Mouse (Mus musculus) ES-E14 (cell line): ENCODE results near the gene Yy1. TPM values are rescaled to one million over a fixed set of nuclear protein-coding genes. Genes with fewer than 3 reads are reported as not detected.

Source experiments
- DNase-seq: peaks from one replicate; pipeline ENCODE4 v3.0.0-alpha.2; 2013; ENCODE audit warnings: low read depth, low spot score
- H3K27ac ChIP-seq: 2 replicates; pipeline ENCODE4 v1.5.1; 2012; ENCODE audit warnings: low read depth, mild to moderate bottlenecking, low read length, moderate library complexity, mixed read lengths; ENCODE audit not compliant: poor library complexity, insufficient read depth, severe bottlenecking
- H3K36me3 ChIP-seq: 2 replicates; pipeline ENCODE4 v1.6.1; 2012; ENCODE audit warnings: mild to moderate bottlenecking, low read length, moderate library complexity, mixed read lengths; ENCODE audit not compliant: control insufficient read depth, poor library complexity, insufficient read depth, severe bottlenecking
- H3K4me1 ChIP-seq, 2 experiments: fragments of 150-350 bp in 1 of 2; sonication (generic) in 1 of 2; 2 replicates each; pipeline ENCODE4 v1.6.1; 2012; ENCODE audit warnings: low read length in 2 of 2, mild to moderate bottlenecking in 1 of 2, mixed read lengths in 1 of 2; ENCODE audit not compliant: control insufficient read depth in 2 of 2, insufficient read depth in 2 of 2, poor library complexity in 1 of 2
- H3K4me3 ChIP-seq, 2 experiments: fragments of 150-350 bp in 1 of 2; sonication (generic) in 1 of 2; 2 replicates each; pipeline ENCODE4 v1.5.1; 2012; ENCODE audit warnings: low read length in 2 of 2, low read depth in 1 of 2, mild to moderate bottlenecking in 1 of 2, mixed read lengths in 1 of 2; ENCODE audit not compliant: insufficient read depth in 1 of 2, poor library complexity in 1 of 2, severe bottlenecking in 1 of 2
- H3K9ac ChIP-seq: 2 replicates; pipeline ENCODE4 v1.6.1; 2012; ENCODE audit warnings: low read depth, mild to moderate bottlenecking, low read length, mixed read lengths; ENCODE audit not compliant: poor library complexity, insufficient read depth, severe bottlenecking
- H3K9me3 ChIP-seq: fragments of 150-350 bp; sonication (generic); 2 replicates; pipeline ENCODE4 v1.6.1; 2012; ENCODE audit warnings: low read depth, mild to moderate bottlenecking, low read length; ENCODE audit not compliant: control insufficient read depth, insufficient read depth
- CHD2 ChIP-seq: IDR thresholded peaks from 2 replicates; pipeline ENCODE4 v1.6.1; 2014; ENCODE audit warnings: mild to moderate bottlenecking, low read depth, low read length, inconsistent platforms
- HCFC1 ChIP-seq: IDR thresholded peaks from 2 replicates; pipeline ENCODE4 v1.6.1; 2012; ENCODE audit warnings: low read length, inconsistent platforms, borderline replicate concordance; ENCODE audit not compliant: insufficient read depth
- MAFK ChIP-seq: IDR thresholded peaks from 2 replicates; pipeline ENCODE4 v1.6.1; 2014; ENCODE audit warnings: mild to moderate bottlenecking, low read depth, low read length, inconsistent platforms; ENCODE audit not compliant: insufficient read depth
- ZC3H11A ChIP-seq: IDR thresholded peaks from 2 replicates; pipeline ENCODE4 v1.6.1; 2012; ENCODE audit warnings: low read depth, mild to moderate bottlenecking, inconsistent platforms, low read length, borderline replicate concordance
- ZNF384 ChIP-seq: IDR thresholded peaks from 2 replicates; pipeline ENCODE4 v1.6.1; 2012; ENCODE audit warnings: low read depth, low read length, inconsistent platforms
- in situ Hi-C, 2 experiments: fragments of 600-800 bp; cut with MboI; formaldehyde crosslinking; loops; one replicate each; pipeline ENCODE4 v1.15.1; 2025; ENCODE audit warnings: low sequenced_read_pairs in 2 of 2, inconsistent platforms in 1 of 2; ENCODE audit not compliant: unreplicated experiment in 2 of 2
- total RNA-seq: library from RNA; depleted of rRNA; stranded (reverse); fragments of 300-350 nt; gene quantifications from 2 replicates; pipeline ENCODE4 v1.2.3, GENCODE M21; 2012

Yy1 gene
- total RNA-seq, 1 experiment = 40.5 TPM

DNA sequence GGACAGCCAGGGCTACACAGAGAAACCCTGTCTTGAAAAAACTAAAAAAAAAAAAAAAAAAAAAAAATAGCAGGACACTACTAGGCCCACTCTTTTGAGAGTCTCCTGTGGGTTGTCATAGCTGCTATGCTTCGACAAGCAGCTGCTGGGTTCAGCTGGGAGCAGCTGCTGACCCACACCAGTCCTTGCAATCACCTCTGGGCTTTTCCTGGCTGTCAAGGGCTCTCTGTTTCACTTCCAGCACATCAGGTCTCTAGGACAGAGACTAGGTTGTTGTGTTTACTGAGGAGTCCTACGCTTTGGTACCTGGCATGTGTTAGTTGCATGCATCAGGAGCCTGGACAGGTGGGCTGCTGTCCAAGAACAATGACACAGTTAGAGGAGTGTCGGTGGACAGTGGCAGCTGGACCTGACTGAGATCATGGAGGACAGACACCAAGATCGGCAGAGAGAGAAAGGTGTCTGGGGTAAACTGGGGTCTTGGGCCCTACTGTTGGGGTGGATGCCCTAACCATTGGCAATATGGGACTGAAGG is 56.8 kb downstream of the Yy1 start:
- Histone ChIP-seq H3K9ac (no peak overlapping the region), H3K4me1 (peaks cover 0 to 2% of the 10 kb centered on the region in 2 experiments; a peak in 1 of 4 replicates), H3K4me3 (no peak overlapping the region), H3K9me3 (no peaks in the 10 kb centered on the region), H3K36me3 (no peaks in the 10 kb centered on the region), H3K27ac (no peak overlapping the region)
- in situ Hi-C loops = no loop called here
- TF ChIP-seq HCFC1 = no peak
- no peak for TF ChIP-seq ZC3H11A
- TF ChIP-seq MAFK = no peak
- no peak for TF ChIP-seq CHD2
- no peak for TF ChIP-seq ZNF384
- no peak for DNase-seq

GRCm38 (mm10) chr12:108850129-108850528 is 57.4 kb downstream of the Yy1 start:
- Histone ChIP-seq H3K4me3 (no peak overlapping the region), H3K36me3 (no peaks in the 10 kb centered on the region), H3K4me1 (peaks cover 0 to 2% of the 10 kb centered on the region in 2 experiments; a peak in 1 of 4 replicates), H3K9ac (no peak overlapping the region), H3K9me3 (no peaks in the 10 kb centered on the region), H3K27ac (no peak overlapping the region)
- in situ Hi-C loops = no loop called here
- TF ChIP-seq ZC3H11A (no peak), HCFC1 (no peak), ZNF384 (no peak), CHD2 (no peak), MAFK (no peak)
- no peak for DNase-seq

DNA sequence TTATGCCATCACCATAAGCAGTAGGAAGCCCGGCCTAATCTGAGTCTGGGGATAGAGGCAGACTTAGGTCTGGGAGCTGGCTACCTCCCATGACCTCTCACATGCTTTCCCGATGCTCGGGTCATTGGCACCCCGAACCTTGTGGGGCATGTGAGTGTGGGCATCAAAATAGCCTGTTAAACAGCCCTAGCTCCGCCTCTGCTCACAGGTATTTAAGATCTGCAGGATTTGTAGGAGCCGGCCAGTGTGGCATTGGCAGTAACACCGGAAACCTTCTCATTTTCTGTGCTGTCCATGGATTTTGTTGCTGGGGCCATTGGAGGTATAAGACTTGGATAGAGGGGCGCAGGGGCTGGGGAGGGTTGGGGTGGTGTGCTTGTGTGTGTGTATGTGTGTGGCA is 58.1 kb downstream of the Yy1 start:
- Histone ChIP-seq H3K9me3 (no peaks in the 10 kb centered on the region), H3K36me3 (no peaks in the 10 kb centered on the region), H3K4me1 (peaks cover 0 to 2% of the 10 kb centered on the region in 2 experiments; a peak in 1 of 4 replicates), H3K4me3 (no peak overlapping the region), H3K27ac (no peak overlapping the region), H3K9ac (no peak overlapping the region)
- no peak for DNase-seq
- TF ChIP-seq MAFK (no peak), CHD2 (no peak), ZNF384 (no peak), ZC3H11A (no peak), HCFC1 (no peak)
- in situ Hi-C loops = no loop called here

DNA sequence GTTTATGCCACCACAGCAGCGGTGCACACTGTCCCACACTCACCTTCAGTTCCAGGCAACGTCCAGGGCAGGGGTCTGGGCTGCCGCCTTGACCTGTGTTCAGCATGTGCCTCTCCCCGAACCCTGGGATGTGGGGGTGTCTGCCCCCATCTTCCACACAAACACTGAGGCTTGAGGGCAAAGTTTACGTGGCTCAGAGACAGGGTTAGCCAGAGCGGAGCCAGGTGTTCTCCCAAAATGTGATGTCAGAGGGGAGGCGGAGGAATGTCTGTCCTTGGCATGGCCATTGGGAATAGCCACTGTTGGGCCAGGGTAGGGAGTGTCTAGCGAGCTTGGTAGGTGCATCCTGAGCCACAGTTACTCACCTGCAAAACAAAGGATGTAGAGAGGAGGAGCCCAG is 60.0 kb downstream of the Yy1 start:
- no peaks in the 10 kb centered on the region for H3K36me3 ChIP-seq
- no peak for DNase-seq
- TF ChIP-seq HCFC1 = no peak
- TF ChIP-seq ZNF384 = no peak
- no peak for TF ChIP-seq MAFK
- H3K9me3 ChIP-seq = no peaks in the 10 kb centered on the region
- no peak overlapping the region for H3K27ac ChIP-seq
- in situ Hi-C loops = no loop called here
- no peak overlapping the region for H3K9ac ChIP-seq
- no peak overlapping the region for H3K4me3 ChIP-seq
- H3K4me1 ChIP-seq = peaks cover 0 to 2% of the 10 kb centered on the region in 2 experiments; a peak in 1 of 4 replicates

DNA sequence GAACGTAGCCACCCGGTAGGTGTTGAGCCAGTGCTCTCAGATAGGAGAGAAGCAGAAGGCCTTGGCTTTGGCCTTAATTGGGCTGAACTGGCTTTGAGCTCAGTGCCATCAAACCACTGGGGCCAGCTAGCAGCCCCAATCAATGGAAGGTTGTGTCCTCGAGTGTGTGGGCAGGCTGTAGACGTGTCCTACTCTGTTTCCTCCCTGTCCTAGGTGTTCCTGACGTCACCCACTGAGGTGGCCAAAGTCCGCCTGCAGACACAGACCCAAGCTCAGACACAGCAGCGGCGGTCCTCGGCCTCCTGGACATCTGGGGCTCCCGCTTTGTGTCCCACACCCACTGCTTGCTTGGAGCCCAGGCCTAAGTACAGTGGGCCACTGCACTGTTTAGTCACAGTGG is 62.3 kb downstream of the Yy1 start:
- H3K36me3 ChIP-seq = no peaks in the 10 kb centered on the region
- in situ Hi-C loops = no loop called here

More for the DNA sequence above, 62.3 kb downstream of the Yy1 start:
- no peak overlapping the region for H3K4me3 ChIP-seq
- H3K9ac ChIP-seq = no peak overlapping the region
- H3K9me3 ChIP-seq = no peaks in the 10 kb centered on the region
- no peak for TF ChIP-seq MAFK
- no peak for TF ChIP-seq ZNF384
- no peak for TF ChIP-seq CHD2
- no peak for TF ChIP-seq HCFC1
- TF ChIP-seq ZC3H11A = no peak
- H3K27ac ChIP-seq = no peak overlapping the region
- peaks cover 0 to 2% of the 10 kb centered on the region in 2 experiments; a peak in 1 of 4 replicates for H3K4me1 ChIP-seq
- no peak for DNase-seq
